9 mouse cellular contexts compared by ENCODE assay signal in genomic region chr17:34894074-34894597, GRCm38 (mm10). TPM values are rescaled to one million over a fixed set of nuclear protein-coding genes. Genes with fewer than 3 reads are reported as not detected.
DNase-seq lines count a peak whose midpoint lies in the region; ATAC-seq and TF ChIP-seq lines count a peak whose summit lies in the region.
"Had no signal": no experiment of that assay in that cellular context is flagged by ENCODE, and none has a peak within 500 bp of the region (broad histone marks: within the 10 kb centered on the region; RNA-seq: fewer than 3 reads in every experiment).

No protein-coding gene starts in this region.

- peak overlapping the region; percentile 65 for H3K4me3 ChIP-seq in brown adipose tissue, adult 24 weeks (ENCODE audit: insufficient read depth, low read depth, low read length)
- H3K4me3 ChIP-seq in heart, embryonic 13.5 days, result peak overlapping the region; percentile 93
- peak overlapping the region; percentile 88 for H3K4me3 ChIP-seq in kidney, postnatal 0 days (replicated peaks; ENCODE audit: low read depth, low read length)
- peak overlapping the region; percentile 91 for H3K4me3 ChIP-seq in liver, embryonic 11.5 days (ENCODE audit: low read depth, low read length)
- peak overlapping the region; percentile 29 for H3K4me3 ChIP-seq in myocyte

- H3K4me2 ChIP-seq in heart, embryonic 13.5 days, result peak overlapping the region; percentile 93
- H3K4me2 ChIP-seq in kidney, postnatal 0 days (ENCODE audit: low read length), result peak overlapping the region; percentile 99
- peak overlapping the region; percentile 97 for H3K4me2 ChIP-seq in liver, embryonic 11.5 days
- peak overlapping the region; percentile 66 for H3K4me2 ChIP-seq in myocyte (ENCODE audit: low read depth)

- H3ac ChIP-seq in myocyte (ENCODE audit: control insufficient read depth, insufficient read length), result peak overlapping the region; percentile 48

- H3K9ac ChIP-seq in heart, embryonic 13.5 days, result peak overlapping the region; percentile 93
- H3K9ac ChIP-seq in kidney, postnatal 0 days (ENCODE audit: low read depth, low read length), result peak overlapping the region; percentile 84
- peak overlapping the region; percentile 93 for H3K9ac ChIP-seq in liver, embryonic 11.5 days (ENCODE audit: low read depth, low read length)

- peaks cover 2% of the 10 kb centered on the region for H3K79me2 ChIP-seq in myocyte (ENCODE audit: control insufficient read depth, insufficient read depth)

- ATAC-seq in CD4-positive, CD25-positive, alpha-beta regulatory T cell, adult 4 months, result peak; percentile 49
- peak; percentile 77 for ATAC-seq in erythroid progenitor cell, adult 5-6 weeks (replicated peaks; ENCODE audit: low FRiP score, poor library complexity, severe bottlenecking)
- peak; percentile 81 for ATAC-seq in heart, embryonic 13.5 days (ENCODE audit: extremely low read depth, insufficient number of reproducible peaks, low FRiP score, low TSS enrichment)
- ATAC-seq in kidney, postnatal 0 days (replicated peaks; ENCODE audit: low FRiP score, low read depth), result peak; percentile 87
- peak; percentile 79 for ATAC-seq in liver, embryonic 11.5 days (replicated peaks; ENCODE audit: low FRiP score)

- peak; percentile 74 for TF ChIP-seq POLR2A in myocyte (IDR thresholded peaks at IDR 0.05; ENCODE audit: insufficient read length, low read depth)

- TF ChIP-seq CTCF in kidney, postnatal 0 days (IDR thresholded peaks at IDR 0.05; ENCODE audit: low read depth), result peak; percentile 34; the same call in 1 of the 2 replicates

- peaks cover 9% of the 10 kb centered on the region for H3K36me3 ChIP-seq in heart, embryonic 13.5 days
- 0 out of 2 replicates have a peak, but pooled peaks cover 5% of the 10 kb centered on the region for H3K36me3 ChIP-seq in kidney, postnatal 0 days (ENCODE audit: insufficient read depth, low read length)
- H3K36me3 ChIP-seq in liver, embryonic 11.5 days (ENCODE audit: control insufficient read depth, insufficient read depth, low read length), result peaks cover 6% of the 10 kb centered on the region
- H3K36me3 ChIP-seq in myocyte (ENCODE audit: control insufficient read depth, insufficient read depth), result no peaks in the 10 kb centered on the region

- peak; percentile 97 for DNase-seq in kidney, postnatal 0 days (ENCODE audit: low spot score)
- DNase-seq in liver, embryonic 11.5 days (ENCODE audit: low spot score), result peak; percentile 98
- DNase-seq in spleen, postnatal 4 days (ENCODE audit: low spot score in 2 of 2), result peak; percentile 90 to 95

- no peaks in the 10 kb centered on the region for H3K9me3 ChIP-seq in heart, embryonic 13.5 days
- no peaks in the 10 kb centered on the region for H3K9me3 ChIP-seq in kidney, postnatal 0 days (replicated peaks; ENCODE audit: low read length)
- H3K9me3 ChIP-seq in liver, embryonic 11.5 days (ENCODE audit: control insufficient read depth, low read length), result peaks cover 4% of the 10 kb centered on the region; the same call in 1 of the 2 replicates

- H3K27ac ChIP-seq in brown adipose tissue, adult 24 weeks (replicated peaks; ENCODE audit: low read depth, low read length), result peak overlapping the region; percentile 80
- peak overlapping the region; percentile 88 for H3K27ac ChIP-seq in heart, embryonic 13.5 days (replicated peaks)
- peak overlapping the region; percentile 93 for H3K27ac ChIP-seq in kidney, postnatal 0 days
- H3K27ac ChIP-seq in liver, embryonic 11.5 days (ENCODE audit: low read depth, low read length), result peak overlapping the region; percentile 96

- 1% methylated on average over 33 of the region's 51 CpGs for WGBS in heart, embryonic 13.5 days
- under 1% methylated on average over 34 of the region's 51 CpGs for WGBS in kidney, postnatal 0 days
- WGBS in liver, embryonic 11.5 days, result 1% methylated on average over 40 of the region's 51 CpGs

- H3K4me1 ChIP-seq in brown adipose tissue, adult 24 weeks (ENCODE audit: control insufficient read depth, insufficient read depth, insufficient read length, low read length), result peaks cover 3% of the 10 kb centered on the region; the same call in 1 of the 2 replicates
- H3K4me1 ChIP-seq in heart, embryonic 13.5 days, result peaks cover 38% of the 10 kb centered on the region
- peaks cover 14% of the 10 kb centered on the region for H3K4me1 ChIP-seq in kidney, postnatal 0 days (replicated peaks; ENCODE audit: insufficient read depth, low read length)
- peaks cover 33% of the 10 kb centered on the region for H3K4me1 ChIP-seq in liver, embryonic 11.5 days (replicated peaks; ENCODE audit: control insufficient read depth, insufficient read depth, low read length)

- no peaks in the 10 kb centered on the region for H3K27me3 ChIP-seq in heart, embryonic 13.5 days (replicated peaks)
- H3K27me3 ChIP-seq in kidney, postnatal 0 days (ENCODE audit: insufficient read depth, low read length), result no peaks in the 10 kb centered on the region
- no peaks in the 10 kb centered on the region for H3K27me3 ChIP-seq in liver, embryonic 11.5 days (replicated peaks; ENCODE audit: control insufficient read depth, insufficient read depth, low read length)
- H3K27me3 ChIP-seq in myocyte (ENCODE audit: control insufficient read depth, insufficient read depth, insufficient read length), result no peaks in the 10 kb centered on the region

TF ChIP-seq in myocyte, 11 proteins besides CTCF, POLR2A, EP300 and RAD21 (continues in another document):
- TF ChIP-seq MYOG (IDR thresholded peaks at IDR 0.05; ENCODE audit: control insufficient read depth in 1 of 3, insufficient read depth in 1 of 3, insufficient read length in 2 of 3, low read depth in 2 of 3), result peak; percentile 53 to 95 (median 90)
- TF ChIP-seq SRF (IDR thresholded peaks at IDR 0.05; ENCODE audit: control insufficient read depth, insufficient read length, low read depth), result no peak
- TF ChIP-seq TCF12 (IDR thresholded peaks at IDR 0.05; ENCODE audit: insufficient read depth, poor library complexity, severe bottlenecking), result peak; percentile 54

RNA-seq across cellular contexts. Expression of gene C2, which starts 3.9 kb away (rescaled TPM):
- polyA plus RNA-seq in CD4-positive, CD25-positive, alpha-beta regulatory T cell, adult 4 months (2017; shearing (Covaris generic)), result 1 to 10 TPM; 1.1 to 2.5 TPM
- polyA plus RNA-seq in brown adipose tissue, adult 24 weeks (2012; ENCODE audit: insufficient read depth, insufficient read length, missing spikeins), result 6.0 and 12.4 TPM in 2 replicates
- total RNA-seq in erythroid progenitor cell, adult 5-6 weeks (2015; ENCODE audit: low replicate concordance), result 15.5 and 23.5 TPM in 2 replicates
- 1.8 TPM in 1 of 2 replicates, not detected in the other for total RNA-seq in erythroid progenitor cell, adult 5-6 weeks (2017; ENCODE audit: low replicate concordance)
- polyA plus RNA-seq in heart, embryonic 13.5 days (2015; fragmentation: Nextera tagmentation; extraction: Ambion mirVana), result 0.84 and 1.9 TPM in 2 replicates
- 7.0 and 7.4 TPM in 2 replicates for polyA plus RNA-seq in kidney, postnatal 0 days (2015; fragmentation: Nextera tagmentation; extraction: Ambion mirVana)
- polyA plus RNA-seq in liver, embryonic 11.5 days (2014; fragmentation: Nextera tagmentation; extraction: Ambion mirVana), result 8.1 and 9.0 TPM in 2 replicates
- polyA plus RNA-seq in myocyte (2012; fragmentation: generic; extraction: Trizol), result 0.43 TPM

RNA-seq across cellular contexts. Expression of gene Ehmt2, which starts 4.1 kb away (rescaled TPM):
- polyA plus RNA-seq in CD4-positive, CD25-positive, alpha-beta regulatory T cell, adult 4 months (2017; shearing (Covaris generic)), result 10 to 100 TPM; 21.8 to 30.5 TPM
- polyA plus RNA-seq in brown adipose tissue, adult 24 weeks (2012; ENCODE audit: insufficient read depth, insufficient read length, missing spikeins), result 27.4 and 30.6 TPM in 2 replicates
- total RNA-seq in erythroid progenitor cell, adult 5-6 weeks (2015; ENCODE audit: low replicate concordance), result 15.1 and 28.5 TPM in 2 replicates
- 7.0 and 8.3 TPM in 2 replicates for total RNA-seq in erythroid progenitor cell, adult 5-6 weeks (2017; ENCODE audit: low replicate concordance)
- 38.8 and 42.4 TPM in 2 replicates for polyA plus RNA-seq in heart, embryonic 13.5 days (2015; fragmentation: Nextera tagmentation; extraction: Ambion mirVana)
- polyA plus RNA-seq in kidney, postnatal 0 days (2015; fragmentation: Nextera tagmentation; extraction: Ambion mirVana), result 44.1 and 49.1 TPM in 2 replicates
- polyA plus RNA-seq in liver, embryonic 11.5 days (2014; fragmentation: Nextera tagmentation; extraction: Ambion mirVana), result 43.6 and 50.9 TPM in 2 replicates
- 94.5 TPM for polyA plus RNA-seq in myocyte (2012; fragmentation: generic; extraction: Trizol)

RNA-seq across cellular contexts. Expression of gene Gm20547, which starts 12.3 kb away (rescaled TPM):
- not detected for polyA plus RNA-seq in CD4-positive, CD25-positive, alpha-beta regulatory T cell, adult 4 months (2017; shearing (Covaris generic))
- polyA plus RNA-seq in brown adipose tissue, adult 24 weeks (2012; ENCODE audit: insufficient read depth, insufficient read length, missing spikeins), result not detected in 2 replicates
- total RNA-seq in erythroid progenitor cell, adult 5-6 weeks (2015; ENCODE audit: low replicate concordance), result not detected in 2 replicates
- total RNA-seq in erythroid progenitor cell, adult 5-6 weeks (2017; ENCODE audit: low replicate concordance), result not detected in 2 replicates
- not detected in 2 replicates for polyA plus RNA-seq in heart, embryonic 13.5 days (2015; fragmentation: Nextera tagmentation; extraction: Ambion mirVana)
- not detected in 2 replicates for polyA plus RNA-seq in kidney, postnatal 0 days (2015; fragmentation: Nextera tagmentation; extraction: Ambion mirVana)
- polyA plus RNA-seq in liver, embryonic 11.5 days (2014; fragmentation: Nextera tagmentation; extraction: Ambion mirVana), result 0.09 TPM in 1 of 2 replicates, not detected in the other
- polyA plus RNA-seq in myocyte (2012; fragmentation: generic; extraction: Trizol), result not detected
- polyA plus RNA-seq: large intestine, adult 2 months had no signal

RNA-seq across cellular contexts. Expression of gene Zbtb12, which starts 14.9 kb away (rescaled TPM):
- not detected for polyA plus RNA-seq in CD4-positive, CD25-positive, alpha-beta regulatory T cell, adult 4 months (2017; shearing (Covaris generic))
- 3.0 and 3.3 TPM in 2 replicates for polyA plus RNA-seq in brown adipose tissue, adult 24 weeks (2012; ENCODE audit: insufficient read depth, insufficient read length, missing spikeins)
- total RNA-seq in erythroid progenitor cell, adult 5-6 weeks (2015; ENCODE audit: low replicate concordance), result not detected in 2 replicates
- total RNA-seq in erythroid progenitor cell, adult 5-6 weeks (2017; ENCODE audit: low replicate concordance), result 1.0 TPM in 1 of 2 replicates, not detected in the other
- polyA plus RNA-seq in heart, embryonic 13.5 days (2015; fragmentation: Nextera tagmentation; extraction: Ambion mirVana), result 1.5 and 2.0 TPM in 2 replicates
- 2.3 and 3.4 TPM in 2 replicates for polyA plus RNA-seq in kidney, postnatal 0 days (2015; fragmentation: Nextera tagmentation; extraction: Ambion mirVana)
- polyA plus RNA-seq in liver, embryonic 11.5 days (2014; fragmentation: Nextera tagmentation; extraction: Ambion mirVana), result 0.45 and 0.86 TPM in 2 replicates
- polyA plus RNA-seq in myocyte (2012; fragmentation: generic; extraction: Trizol), result 10.2 TPM

RNA-seq across cellular contexts. Expression of gene Slc44a4, which starts 20.1 kb away (rescaled TPM):
- not detected for polyA plus RNA-seq in CD4-positive, CD25-positive, alpha-beta regulatory T cell, adult 4 months (2017; shearing (Covaris generic))
- not detected in 2 replicates for polyA plus RNA-seq in brown adipose tissue, adult 24 weeks (2012; ENCODE audit: insufficient read depth, insufficient read length, missing spikeins)
- not detected in 2 replicates for total RNA-seq in erythroid progenitor cell, adult 5-6 weeks (2015; ENCODE audit: low replicate concordance)
- total RNA-seq in erythroid progenitor cell, adult 5-6 weeks (2017; ENCODE audit: low replicate concordance), result not detected in 2 replicates
- 0.15 TPM in 1 of 2 replicates, not detected in the other for polyA plus RNA-seq in heart, embryonic 13.5 days (2015; fragmentation: Nextera tagmentation; extraction: Ambion mirVana)
- 24.2 and 27.3 TPM in 2 replicates for polyA plus RNA-seq in kidney, postnatal 0 days (2015; fragmentation: Nextera tagmentation; extraction: Ambion mirVana)
- 0.97 and 1.3 TPM in 2 replicates for polyA plus RNA-seq in liver, embryonic 11.5 days (2014; fragmentation: Nextera tagmentation; extraction: Ambion mirVana)
- polyA plus RNA-seq in myocyte (2012; fragmentation: generic; extraction: Trizol), result 14.6 TPM

Comparison
In these comparisons a context has a peak if more than half of its experiments do, and no peak if none do; other contexts are left out.
1. Peak in every context shown above with its lines: DNase-seq, ATAC-seq, H3K4me3 ChIP-seq and H3K27ac ChIP-seq.
2. H3K4me3 ChIP-seq: peak in every context shown above with its lines; median percentile 93 in heart, embryonic 13.5 days; 91 in liver, embryonic 11.5 days; 88 in kidney, postnatal 0 days; 65 in brown adipose tissue, adult 24 weeks; 29 in myocyte.